Mouse (Mus musculus): ENCODE data around the gene Itprid1.

GRCm38 (mm10) chr6:55805291-55806137 is 31.2 kb upstream of the Itprid1 start:
- TF ChIP-seq CTCF (conservative IDR thresholded peaks at IDR 0.05; ENCODE audit: insufficient read depth, insufficient read length, low read depth, low read length) = no peak
- no peak for TF ChIP-seq POLR2A (IDR thresholded peaks at IDR 0.05; ENCODE audit: low read depth, low read length)
